Mouse (Mus musculus) lung, adult 18-20 months (tissue): ENCODE results near the gene Gm10961.

ENCODE experiments used
- DNase-seq, 2 experiments: peaks; one replicate each; pipeline ENCODE4 v3.0.0; 2022; ENCODE audit warnings: mixed read lengths in 2 of 2

Gene Gm10961

GRCm38 (mm10) chr3:107668786-107669185 is 37.7 kb downstream of the Gm10961 start:
- no peak for DNase-seq

DNA sequence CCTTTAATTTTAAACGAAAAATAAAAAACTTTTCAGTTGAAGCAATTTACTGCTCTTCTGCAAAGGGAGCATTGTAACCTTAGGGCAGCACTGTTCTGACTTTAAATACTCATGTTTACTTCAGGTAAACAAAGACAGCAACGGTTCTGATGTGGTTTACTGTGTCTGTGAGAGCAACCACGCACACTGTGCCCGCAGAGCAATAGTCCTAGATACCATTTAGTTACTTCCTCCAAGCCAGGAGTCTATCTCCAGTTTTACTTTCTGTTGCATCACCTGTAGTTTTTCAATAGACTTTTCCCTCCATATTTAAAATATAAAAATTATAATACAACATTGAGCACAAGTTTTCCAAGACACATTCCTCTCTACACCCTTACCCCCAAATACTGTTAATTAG is 39.4 kb downstream of the Gm10961 start:
- no peak for DNase-seq

DNA sequence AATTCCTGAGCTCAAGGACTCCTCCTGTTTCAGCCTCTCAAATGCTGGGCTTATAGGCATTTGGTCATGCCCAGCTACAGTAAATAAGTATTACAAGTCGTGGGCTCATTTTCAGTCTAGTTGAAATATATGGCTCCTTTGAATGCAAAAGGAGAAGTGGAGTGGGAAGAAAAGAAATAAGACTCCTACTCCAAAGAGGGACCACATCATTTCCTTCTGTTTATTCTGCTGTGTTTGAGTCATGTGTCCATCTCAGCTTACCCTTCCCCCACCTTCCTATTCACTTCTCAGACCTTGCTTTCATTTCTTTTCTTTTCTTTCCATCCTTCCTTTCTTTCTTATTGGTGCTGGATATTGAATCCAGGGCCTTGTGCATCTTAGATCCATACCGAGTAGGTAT is 40.4 kb downstream of the Gm10961 start:
- DNase-seq = no peak

GRCm38 (mm10) chr3:107680790-107681576 is 49.9 kb downstream of the Gm10961 start:
- peak; percentile 18 to 28 for DNase-seq
